Mouse (Mus musculus): ENCODE data around the gene Chka. TPM values are rescaled to one million over a fixed set of nuclear protein-coding genes. Genes with fewer than 3 reads are reported as not detected.

Gene Chka
- polyA plus RNA-seq, 1 experiment, result 30.9 TPM

- no peaks in the 10 kb centered on the region for H3K27me3 ChIP-seq (ENCODE audit: control insufficient read depth, insufficient read depth, insufficient read length)
- TF ChIP-seq MYOG (IDR thresholded peaks at IDR 0.05; ENCODE audit: control insufficient read depth, extremely low read depth, insufficient read length) (no peak), USF1 (IDR thresholded peaks at IDR 0.05; ENCODE audit: low read depth) (no peak), MYOD1 (IDR thresholded peaks at IDR 0.05; ENCODE audit: control insufficient read depth, insufficient read length, low read depth) (no peak), MAX (IDR thresholded peaks at IDR 0.05) (no peak), CEBPB (IDR thresholded peaks at IDR 0.05; ENCODE audit: low read depth) (no peak)
These were observed 32.5 kb upstream of the Chka start for GRCm38 (mm10) chr19:3819080-3819479.

GRCm38 (mm10) chr19:3819899-3820444 lies 31.6 kb upstream of the Chka start:
- Histone ChIP-seq H3K4me3 (ENCODE audit: insufficient read depth, poor library complexity, severe bottlenecking) (no peak overlapping the region), H3K27me3 (ENCODE audit: control insufficient read depth, insufficient read depth, insufficient read length) (no peaks in the 10 kb centered on the region), H3K36me3 (ENCODE audit: control insufficient read depth, insufficient read depth) (peaks cover 11% of the 10 kb centered on the region), H3ac (ENCODE audit: control insufficient read depth, insufficient read length, low read depth) (no peak overlapping the region), H3K79me2 (ENCODE audit: control insufficient read depth, insufficient read depth) (no peaks in the 10 kb centered on the region), H3K79me3 (ENCODE audit: low read depth) (no peaks in the 10 kb centered on the region)
- no peak for TF ChIP-seq MYOD1 (IDR thresholded peaks at IDR 0.05; ENCODE audit: control insufficient read depth, insufficient read length, low read depth)
- no peak for TF ChIP-seq FOSL1 (IDR thresholded peaks at IDR 0.05; ENCODE audit: insufficient read depth, low read length, poor library complexity, severe bottlenecking)
- no peak for TF ChIP-seq CTCF (IDR thresholded peaks at IDR 0.05; ENCODE audit: control insufficient read depth, insufficient read depth, insufficient read length)
- no peak for TF ChIP-seq CEBPB (IDR thresholded peaks at IDR 0.05; ENCODE audit: low read depth)
- TF ChIP-seq MYOG (IDR thresholded peaks at IDR 0.05; ENCODE audit: control insufficient read depth, extremely low read depth, insufficient read length), result no peak
- TF ChIP-seq MAX (IDR thresholded peaks at IDR 0.05), result no peak
- no peak for TF ChIP-seq USF1 (IDR thresholded peaks at IDR 0.05; ENCODE audit: low read depth)

More at GRCm38 (mm10) chr19:3819080-3819479, 32.5 kb upstream of the Chka start:
- Histone ChIP-seq H3K4me3 (ENCODE audit: insufficient read depth, poor library complexity, severe bottlenecking) (no peak overlapping the region), H3K36me3 (ENCODE audit: control insufficient read depth, insufficient read depth) (peaks cover 19% of the 10 kb centered on the region), H3ac (ENCODE audit: control insufficient read depth, insufficient read length, low read depth) (no peak overlapping the region), H3K79me3 (ENCODE audit: low read depth) (no peaks in the 10 kb centered on the region), H3K79me2 (ENCODE audit: control insufficient read depth, insufficient read depth) (no peaks in the 10 kb centered on the region)

- no peak overlapping the region for H3ac ChIP-seq (ENCODE audit: control insufficient read depth, insufficient read length, low read depth)
- no peaks in the 10 kb centered on the region for H3K36me3 ChIP-seq (ENCODE audit: control insufficient read depth, insufficient read depth)
- H3K27me3 ChIP-seq (ENCODE audit: control insufficient read depth, insufficient read depth, insufficient read length), result no peaks in the 10 kb centered on the region
- no peaks in the 10 kb centered on the region for H3K79me3 ChIP-seq (ENCODE audit: low read depth)
- H3K79me2 ChIP-seq (ENCODE audit: control insufficient read depth, insufficient read depth), result no peaks in the 10 kb centered on the region
- no peak overlapping the region for H3K4me3 ChIP-seq (ENCODE audit: insufficient read depth, poor library complexity, severe bottlenecking)
- no peak for TF ChIP-seq FOSL1 (IDR thresholded peaks at IDR 0.05; ENCODE audit: insufficient read depth, low read length, poor library complexity, severe bottlenecking)
- no peak for TF ChIP-seq MAX (IDR thresholded peaks at IDR 0.05)
- no peak for TF ChIP-seq CEBPB (IDR thresholded peaks at IDR 0.05; ENCODE audit: low read depth)
- TF ChIP-seq USF1 (IDR thresholded peaks at IDR 0.05; ENCODE audit: low read depth), result no peak
- no peak for TF ChIP-seq MYOD1 (IDR thresholded peaks at IDR 0.05; ENCODE audit: control insufficient read depth, insufficient read length, low read depth)
- no peak for TF ChIP-seq MYOG (IDR thresholded peaks at IDR 0.05; ENCODE audit: control insufficient read depth, extremely low read depth, insufficient read length)
- no peak for TF ChIP-seq CTCF (IDR thresholded peaks at IDR 0.05; ENCODE audit: control insufficient read depth, insufficient read depth, insufficient read length)
These were observed 26.5 kb upstream of the Chka start for GRCm38 (mm10) chr19:3825044-3825443.

GRCm38 (mm10) chr19:3829863-3830262 lies 21.7 kb upstream of the Chka start:
- Histone ChIP-seq H3K27me3 (ENCODE audit: control insufficient read depth, insufficient read depth, insufficient read length) (no peaks in the 10 kb centered on the region), H3K79me3 (ENCODE audit: low read depth) (no peaks in the 10 kb centered on the region), H3K4me3 (ENCODE audit: insufficient read depth, poor library complexity, severe bottlenecking) (no peak overlapping the region), H3ac (ENCODE audit: control insufficient read depth, insufficient read length, low read depth) (no peak overlapping the region), H3K36me3 (ENCODE audit: control insufficient read depth, insufficient read depth) (no peaks in the 10 kb centered on the region), H3K79me2 (ENCODE audit: control insufficient read depth, insufficient read depth) (no peaks in the 10 kb centered on the region)
- TF ChIP-seq FOSL1 (IDR thresholded peaks at IDR 0.05; ENCODE audit: insufficient read depth, low read length, poor library complexity, severe bottlenecking) (no peak), CTCF (IDR thresholded peaks at IDR 0.05; ENCODE audit: control insufficient read depth, insufficient read depth, insufficient read length) (no peak), CEBPB (IDR thresholded peaks at IDR 0.05; ENCODE audit: low read depth) (no peak), MYOG (IDR thresholded peaks at IDR 0.05; ENCODE audit: control insufficient read depth, extremely low read depth, insufficient read length) (no peak), MAX (IDR thresholded peaks at IDR 0.05) (no peak), MYOD1 (IDR thresholded peaks at IDR 0.05; ENCODE audit: control insufficient read depth, insufficient read length, low read depth) (no peak), USF1 (IDR thresholded peaks at IDR 0.05; ENCODE audit: low read depth) (no peak)

- no peaks in the 10 kb centered on the region for H3K27me3 ChIP-seq (ENCODE audit: control insufficient read depth, insufficient read depth, insufficient read length)
- H3ac ChIP-seq (ENCODE audit: control insufficient read depth, insufficient read length, low read depth), result no peak overlapping the region
- H3K36me3 ChIP-seq (ENCODE audit: control insufficient read depth, insufficient read depth), result no peaks in the 10 kb centered on the region
- TF ChIP-seq MYOG (IDR thresholded peaks at IDR 0.05; ENCODE audit: control insufficient read depth, extremely low read depth, insufficient read length) (no peak), MYOD1 (IDR thresholded peaks at IDR 0.05; ENCODE audit: control insufficient read depth, insufficient read length, low read depth) (no peak), FOSL1 (IDR thresholded peaks at IDR 0.05; ENCODE audit: insufficient read depth, low read length, poor library complexity, severe bottlenecking) (no peak), CTCF (IDR thresholded peaks at IDR 0.05; ENCODE audit: control insufficient read depth, insufficient read depth, insufficient read length) (no peak), CEBPB (IDR thresholded peaks at IDR 0.05; ENCODE audit: low read depth) (no peak), USF1 (IDR thresholded peaks at IDR 0.05; ENCODE audit: low read depth) (no peak), MAX (IDR thresholded peaks at IDR 0.05) (no peak)
- H3K4me3 ChIP-seq (ENCODE audit: insufficient read depth, poor library complexity, severe bottlenecking), result no peak overlapping the region
- no peaks in the 10 kb centered on the region for H3K79me3 ChIP-seq (ENCODE audit: low read depth)
- H3K79me2 ChIP-seq (ENCODE audit: control insufficient read depth, insufficient read depth), result no peaks in the 10 kb centered on the region
These were observed 19.9 kb upstream of the Chka start for GRCm38 (mm10) chr19:3831716-3832115.

Data from C2C12 (cell line).